Mouse (Mus musculus): Measurements from ENCODE around the gene Apba2. TPM values are rescaled to one million over a fixed set of nuclear protein-coding genes. Genes with fewer than 3 reads are reported as not detected.

Apba2 gene
- not detected in 2 replicates for polyA plus RNA-seq (2012; ENCODE audit: insufficient read depth, insufficient read length, missing spikeins)

- Histone ChIP-seq H3K27ac (replicated peaks; ENCODE audit: low read depth, low read length) (no peak within 1 kb of the TSS), H3K4me3 (ENCODE audit: insufficient read depth, low read depth, low read length) (peak within 1 kb of the TSS; percentile 5; the same call in 1 of the 2 replicates), H3K4me1 (ENCODE audit: control insufficient read depth, insufficient read depth, insufficient read length, low read length) (no peaks in the 10 kb centered on the region)
These were observed at the start of gene Apba2 for GRCm38 (mm10) chr7:64501536-64502270. TSS of gene Apba2 (plus strand) at chr7:64501706.

- Histone ChIP-seq H3K27ac (replicated peaks; ENCODE audit: low read depth, low read length) (no peak overlapping the region), H3K4me1 (ENCODE audit: control insufficient read depth, insufficient read depth, insufficient read length, low read length) (no peaks in the 10 kb centered on the region), H3K4me3 (ENCODE audit: insufficient read depth, low read depth, low read length) (no peak overlapping the region)
These were observed 49.6 kb upstream of the Apba2 start for GRCm38 (mm10) chr7:64451861-64452382.

- no peaks in the 10 kb centered on the region for H3K4me1 ChIP-seq (ENCODE audit: control insufficient read depth, insufficient read depth, insufficient read length, low read length)
- H3K27ac ChIP-seq (replicated peaks; ENCODE audit: low read depth, low read length): no peak overlapping the region
- no peak overlapping the region for H3K4me3 ChIP-seq (ENCODE audit: insufficient read depth, low read depth, low read length)
These were observed 48.9 kb upstream of the Apba2 start for GRCm38 (mm10) chr7:64452471-64453222.

- Histone ChIP-seq H3K4me1 (ENCODE audit: control insufficient read depth, insufficient read depth, insufficient read length, low read length) (no peaks in the 10 kb centered on the region), H3K27ac (replicated peaks; ENCODE audit: low read depth, low read length) (no peak overlapping the region), H3K4me3 (ENCODE audit: insufficient read depth, low read depth, low read length) (no peak overlapping the region)
These were observed 45.3 kb upstream of the Apba2 start for GRCm38 (mm10) chr7:64456176-64456575.

- Histone ChIP-seq H3K4me1 (ENCODE audit: control insufficient read depth, insufficient read depth, insufficient read length, low read length) (no peaks in the 10 kb centered on the region), H3K4me3 (ENCODE audit: insufficient read depth, low read depth, low read length) (no peak overlapping the region), H3K27ac (replicated peaks; ENCODE audit: low read depth, low read length) (no peak overlapping the region)
These were observed 44.8 kb upstream of the Apba2 start for GRCm38 (mm10) chr7:64456676-64457075.

- Histone ChIP-seq H3K4me3 (ENCODE audit: insufficient read depth, low read depth, low read length) (no peak overlapping the region), H3K27ac (replicated peaks; ENCODE audit: low read depth, low read length) (no peak overlapping the region), H3K4me1 (ENCODE audit: control insufficient read depth, insufficient read depth, insufficient read length, low read length) (no peaks in the 10 kb centered on the region)
These were observed 43.7 kb upstream of the Apba2 start for GRCm38 (mm10) chr7:64457811-64458210.

GRCm38 (mm10) chr7:64497438-64497837, 4.1 kb upstream of the Apba2 start:
- no peaks in the 10 kb centered on the region for H3K4me1 ChIP-seq (ENCODE audit: control insufficient read depth, insufficient read depth, insufficient read length, low read length)
- no peak overlapping the region for H3K4me3 ChIP-seq (ENCODE audit: insufficient read depth, low read depth, low read length)
- H3K27ac ChIP-seq (replicated peaks; ENCODE audit: low read depth, low read length): no peak overlapping the region

GRCm38 (mm10) chr7:64502271-64503180, 1.0 kb downstream of the Apba2 start:
- Histone ChIP-seq H3K4me3 (ENCODE audit: insufficient read depth, low read depth, low read length) (peak overlapping the region; percentile 5; the same call in 1 of the 2 replicates), H3K27ac (replicated peaks; ENCODE audit: low read depth, low read length) (no peak overlapping the region), H3K4me1 (ENCODE audit: control insufficient read depth, insufficient read depth, insufficient read length, low read length) (no peaks in the 10 kb centered on the region)

- Histone ChIP-seq H3K4me1 (ENCODE audit: control insufficient read depth, insufficient read depth, insufficient read length, low read length) (no peaks in the 10 kb centered on the region), H3K4me3 (ENCODE audit: insufficient read depth, low read depth, low read length) (no peak overlapping the region), H3K27ac (replicated peaks; ENCODE audit: low read depth, low read length) (no peak overlapping the region)
These were observed 2.1 kb downstream of the Apba2 start for GRCm38 (mm10) chr7:64503641-64504040.

- H3K27ac ChIP-seq (replicated peaks; ENCODE audit: low read depth, low read length): no peak overlapping the region
- no peak overlapping the region for H3K4me3 ChIP-seq (ENCODE audit: insufficient read depth, low read depth, low read length)
- no peaks in the 10 kb centered on the region for H3K4me1 ChIP-seq (ENCODE audit: control insufficient read depth, insufficient read depth, insufficient read length, low read length)
These were observed 3.3 kb downstream of the Apba2 start for GRCm38 (mm10) chr7:64504691-64505231.

GRCm38 (mm10) chr7:64505571-64505970, 4.1 kb downstream of the Apba2 start:
- no peak overlapping the region for H3K4me3 ChIP-seq (ENCODE audit: insufficient read depth, low read depth, low read length)
- no peak overlapping the region for H3K27ac ChIP-seq (replicated peaks; ENCODE audit: low read depth, low read length)
- no peaks in the 10 kb centered on the region for H3K4me1 ChIP-seq (ENCODE audit: control insufficient read depth, insufficient read depth, insufficient read length, low read length)

GRCm38 (mm10) chr7:64508826-64509225, 7.3 kb downstream of the Apba2 start:
- Histone ChIP-seq H3K4me3 (ENCODE audit: insufficient read depth, low read depth, low read length) (no peak overlapping the region), H3K4me1 (ENCODE audit: control insufficient read depth, insufficient read depth, insufficient read length, low read length) (no peaks in the 10 kb centered on the region), H3K27ac (replicated peaks; ENCODE audit: low read depth, low read length) (no peak overlapping the region)

GRCm38 (mm10) chr7:64509911-64510310, 8.4 kb downstream of the Apba2 start:
- no peaks in the 10 kb centered on the region for H3K4me1 ChIP-seq (ENCODE audit: control insufficient read depth, insufficient read depth, insufficient read length, low read length)
- no peak overlapping the region for H3K4me3 ChIP-seq (ENCODE audit: insufficient read depth, low read depth, low read length)
- no peak overlapping the region for H3K27ac ChIP-seq (replicated peaks; ENCODE audit: low read depth, low read length)

- H3K27ac ChIP-seq (replicated peaks; ENCODE audit: low read depth, low read length): no peak overlapping the region
These were observed 9.2 kb downstream of the Apba2 start for GRCm38 (mm10) chr7:64510526-64511210.

More at GRCm38 (mm10) chr7:64510526-64511210, 9.2 kb downstream of the Apba2 start:
- Histone ChIP-seq H3K4me1 (ENCODE audit: control insufficient read depth, insufficient read depth, insufficient read length, low read length) (no peaks in the 10 kb centered on the region), H3K4me3 (ENCODE audit: insufficient read depth, low read depth, low read length) (no peak overlapping the region)
